Mouse (Mus musculus): ENCODE results near the gene Atp4b.

DNA sequence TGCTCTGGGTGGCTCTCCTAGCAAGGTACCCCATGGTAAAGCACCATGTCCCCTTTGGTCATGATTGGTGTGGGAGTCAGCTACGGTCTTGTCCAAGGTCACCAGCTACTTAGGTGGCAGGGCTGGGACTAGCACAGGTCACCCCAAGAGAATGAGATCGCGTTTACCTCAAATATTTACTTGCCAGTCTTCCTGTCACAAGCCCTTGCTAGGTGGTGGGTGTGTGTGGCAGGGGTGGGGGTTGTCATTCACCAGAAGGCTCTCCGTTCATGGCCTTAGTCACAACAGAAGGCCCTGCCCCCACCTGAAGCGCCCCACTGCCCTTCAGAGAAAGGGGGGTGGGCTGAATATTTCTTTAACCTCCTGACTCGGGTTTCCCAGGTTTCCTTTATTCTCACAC, 6.9 kb upstream of the Atp4b start:
- no peak for TF ChIP-seq GATA1 (IDR thresholded peaks at IDR 0.05; ENCODE audit: borderline replicate concordance, low read length)
- TF ChIP-seq FLI1 (IDR thresholded peaks at IDR 0.05; ENCODE audit: low read length), result no peak
